16 mouse cellular contexts compared by ENCODE assay signal in the genomic region with DNA sequence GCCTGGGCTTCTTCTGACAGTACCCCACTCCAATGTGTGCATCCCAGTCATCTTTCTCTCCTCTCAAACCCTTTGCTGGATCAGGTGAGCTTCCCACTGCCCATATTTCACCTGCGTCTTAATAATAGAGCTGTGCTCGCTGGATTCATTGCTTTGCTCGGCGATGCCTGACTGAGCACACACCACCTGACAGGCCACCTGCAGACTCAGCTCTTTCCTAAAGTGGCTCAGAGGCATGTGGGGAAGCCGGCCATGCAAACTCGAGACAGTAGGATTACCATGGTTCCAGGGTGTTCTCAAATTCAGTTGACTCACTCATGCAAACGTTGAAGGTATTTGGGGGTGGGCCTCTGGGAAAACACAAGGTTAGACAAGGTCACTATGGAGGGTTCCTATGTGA.
A peak's percentile ranks its signal among the peaks of the same experiment; 100 is the strongest.
DNase-seq lines count a peak whose midpoint lies in the region; ATAC-seq and TF ChIP-seq lines count a peak whose summit lies in the region.
"Had no signal": no experiment of that assay in that cellular context is flagged by ENCODE, and none has a peak within 500 bp of the region (broad histone marks: within the 10 kb centered on the region; RNA-seq: fewer than 3 reads in every experiment).

No protein-coding gene starts in this region.

- no peak overlapping the region for H3K9ac ChIP-seq in lung, embryonic 14.5 days
- H3K9ac ChIP-seq in hindbrain, embryonic 15.5 days = no peak overlapping the region

- H3K27ac ChIP-seq in lung, embryonic 14.5 days (ENCODE audit: low read depth) = no peak overlapping the region
- H3K27ac ChIP-seq in hindbrain, embryonic 15.5 days (replicated peaks) = 0 out of 2 replicates have a peak overlapping the region, but pooled peaks have one; percentile 39
- H3K27ac ChIP-seq: macrophage; stomach, postnatal 0 days had no signal

- H3K9me3 ChIP-seq in lung, embryonic 14.5 days (ENCODE audit: low read depth, low read length) = no peaks in the 10 kb centered on the region
- H3K9me3 ChIP-seq in hindbrain, embryonic 15.5 days = no peaks in the 10 kb centered on the region

- H3K36me3 ChIP-seq in lung, embryonic 14.5 days (ENCODE audit: insufficient read depth) = no peaks in the 10 kb centered on the region
- no peaks in the 10 kb centered on the region for H3K36me3 ChIP-seq in hindbrain, embryonic 15.5 days

- H3K4me3 ChIP-seq in lung, embryonic 14.5 days (ENCODE audit: low read depth, low read length) = no peak overlapping the region
- H3K4me3 ChIP-seq in hindbrain, embryonic 15.5 days = no peak overlapping the region
- H3K4me3 ChIP-seq: erythroblast, embryonic 14.5 days had no signal

- no peak for DNase-seq in lung, embryonic 14.5 days
- DNase-seq in lung, postnatal 14 days = no peak
- peak; percentile 41 to 50 for DNase-seq in kidney, adult 8-10 months
- DNase-seq in kidney, postnatal 36 days = peak; percentile 57 to 62
- no peak for DNase-seq in adrenal gland, postnatal 10 days
- no peak for DNase-seq in left cerebral cortex, postnatal 4 days
- DNase-seq: adrenal gland, postnatal 14 days; cerebellum, postnatal 10 days; liver; lung, adult 18-20 months; thymus, postnatal 4 days had no signal

- no peak overlapping the region for H3K4me2 ChIP-seq in lung, embryonic 14.5 days
- no peak overlapping the region for H3K4me2 ChIP-seq in hindbrain, embryonic 15.5 days

- TF ChIP-seq CTCF in lung, embryonic 14.5 days (IDR thresholded peaks at IDR 0.05; ENCODE audit: low read depth) = no peak

- no peaks in the 10 kb centered on the region for H3K4me1 ChIP-seq in lung, embryonic 14.5 days (ENCODE audit: insufficient read depth)
- peaks cover 25% of the 10 kb centered on the region for H3K4me1 ChIP-seq in hindbrain, embryonic 15.5 days (replicated peaks)

- WGBS in lung, embryonic 14.5 days = 59% methylated on average over 7 of the region's 7 CpGs
- WGBS in hindbrain, embryonic 15.5 days = 50% methylated on average over 7 of the region's 7 CpGs

- peak; percentile 35 for ATAC-seq in lung, embryonic 14.5 days (ENCODE audit: insufficient read depth)
- ATAC-seq in hindbrain, embryonic 15.5 days (ENCODE audit: low FRiP score, low read depth) = 0 out of 2 replicates have a peak, but pooled peaks have one; percentile 32
- no peak for ATAC-seq in cerebellum, adult (ENCODE audit: insufficient number of reproducible peaks, low FRiP score, low TSS enrichment)

- no peaks in the 10 kb centered on the region for H3K27me3 ChIP-seq in lung, embryonic 14.5 days (ENCODE audit: insufficient read depth, low read length)
- H3K27me3 ChIP-seq in hindbrain, embryonic 15.5 days = no peaks in the 10 kb centered on the region

- intact Hi-C loops in left cerebral cortex, postnatal 4 days (cut with DNase I) = no loop called here

Comparison
In these comparisons a context has a peak if more than half of its experiments do, and no peak if none do; other contexts are left out.
1. DNase-seq: peak in kidney, adult 8-10 months (2 of 2) and kidney, postnatal 36 days (2 of 2); none in lung, embryonic 14.5 days (single experiment), lung, postnatal 14 days (single experiment), adrenal gland, postnatal 10 days (single experiment) and left cerebral cortex, postnatal 4 days (single experiment).